Mouse (Mus musculus): ENCODE measurements around the gene Pigx. TPM values are rescaled to one million over a fixed set of nuclear protein-coding genes. Genes with fewer than 3 reads are reported as not detected.

Gene Pigx
- total and polyA plus RNA-seq, 3 experiments: 12.4 to 21.2 (median 21.0) TPM

- H3K4me3 ChIP-seq: no peak overlapping the region
- no peaks in the 10 kb centered on the region for H3K79me2 ChIP-seq (replicated peaks; ENCODE audit: control insufficient read depth, insufficient read depth, low read length)
- peaks cover 4% of the 10 kb centered on the region for H3K4me1 ChIP-seq (ENCODE audit: control insufficient read depth, insufficient read depth, low read length)
- H3K27ac ChIP-seq: peak overlapping the region; percentile 36
- no peaks in the 10 kb centered on the region for H3K36me3 ChIP-seq (ENCODE audit: control insufficient read depth, insufficient read depth, low read length)
- intact Hi-C loops (cut with DNase I): no loop called here
- TF ChIP-seq CTCF (IDR thresholded peaks at IDR 0.05): no peak
- no peak for TF ChIP-seq POLR2A (IDR thresholded peaks at IDR 0.05; ENCODE audit: insufficient read depth, low read depth, low read length)
- TF ChIP-seq EP300 (IDR thresholded peaks at IDR 0.05; ENCODE audit: insufficient read depth, low read depth, low read length): no peak
- no peak overlapping the region for H3K9ac ChIP-seq (ENCODE audit: low read depth, low read length)
- H3K27me3 ChIP-seq (ENCODE audit: control insufficient read depth, insufficient read depth, low read length): no peaks in the 10 kb centered on the region
- peak in 1 of 2 experiments; percentile 39 for DNase-seq
- 32% methylated on average over 17 of the region's 17 CpGs for WGBS
These were observed 25.1 kb upstream of the Pigx start for GRCm38 (mm10) chr16:32124444-32125335.

GRCm38 (mm10) chr16:32124020-32124419 lies 24.5 kb upstream of the Pigx start:
- DNase-seq: no peak
- Histone ChIP-seq H3K9ac (ENCODE audit: low read depth, low read length) (no peak overlapping the region), H3K4me1 (ENCODE audit: control insufficient read depth, insufficient read depth, low read length) (peaks cover 4% of the 10 kb centered on the region), H3K27ac (no peak overlapping the region), H3K27me3 (ENCODE audit: control insufficient read depth, insufficient read depth, low read length) (no peaks in the 10 kb centered on the region), H3K79me2 (replicated peaks; ENCODE audit: control insufficient read depth, insufficient read depth, low read length) (no peaks in the 10 kb centered on the region), H3K4me3 (no peak overlapping the region), H3K36me3 (ENCODE audit: control insufficient read depth, insufficient read depth, low read length) (no peaks in the 10 kb centered on the region)
- intact Hi-C loops (cut with DNase I): no loop called here
- 78% methylated on average over 7 of the region's 7 CpGs for WGBS
- TF ChIP-seq EP300 (IDR thresholded peaks at IDR 0.05; ENCODE audit: insufficient read depth, low read depth, low read length): no peak

- Histone ChIP-seq H3K4me3 (no peak overlapping the region), H3K9ac (ENCODE audit: low read depth, low read length) (no peak overlapping the region), H3K79me2 (replicated peaks; ENCODE audit: control insufficient read depth, insufficient read depth, low read length) (no peaks in the 10 kb centered on the region), H3K36me3 (ENCODE audit: control insufficient read depth, insufficient read depth, low read length) (no peaks in the 10 kb centered on the region), H3K27me3 (ENCODE audit: control insufficient read depth, insufficient read depth, low read length) (no peaks in the 10 kb centered on the region), H3K4me1 (ENCODE audit: control insufficient read depth, insufficient read depth, low read length) (peaks cover 1% of the 10 kb centered on the region; the same call in 1 of the 2 replicates), H3K27ac (no peak overlapping the region)
- DNase-seq: no peak
- WGBS: 81% methylated on average over 3 of the region's 3 CpGs
- 0 out of 2 replicates have a peak, but pooled peaks have one; percentile 9 for TF ChIP-seq CTCF (IDR thresholded peaks at IDR 0.05)
- TF ChIP-seq POLR2A (IDR thresholded peaks at IDR 0.05; ENCODE audit: insufficient read depth, low read depth, low read length): no peak
- TF ChIP-seq EP300 (IDR thresholded peaks at IDR 0.05; ENCODE audit: insufficient read depth, low read depth, low read length): no peak
- intact Hi-C loops (cut with DNase I): no loop called here
These were observed 20.9 kb upstream of the Pigx start for GRCm38 (mm10) chr16:32120454-32120853.

GRCm38 (mm10) chr16:32116186-32116585 lies 16.6 kb upstream of the Pigx start:
- TF ChIP-seq CTCF (IDR thresholded peaks at IDR 0.05): no peak
- TF ChIP-seq EP300 (IDR thresholded peaks at IDR 0.05; ENCODE audit: insufficient read depth, low read depth, low read length): no peak
- no peak for TF ChIP-seq POLR2A (IDR thresholded peaks at IDR 0.05; ENCODE audit: insufficient read depth, low read depth, low read length)
- Histone ChIP-seq H3K27me3 (ENCODE audit: control insufficient read depth, insufficient read depth, low read length) (no peaks in the 10 kb centered on the region), H3K36me3 (ENCODE audit: control insufficient read depth, insufficient read depth, low read length) (no peaks in the 10 kb centered on the region), H3K79me2 (replicated peaks; ENCODE audit: control insufficient read depth, insufficient read depth, low read length) (no peaks in the 10 kb centered on the region), H3K4me1 (ENCODE audit: control insufficient read depth, insufficient read depth, low read length) (peaks cover 7% of the 10 kb centered on the region), H3K4me3 (no peak overlapping the region), H3K27ac (no peak overlapping the region), H3K9ac (ENCODE audit: low read depth, low read length) (no peak overlapping the region)
- no peak for DNase-seq
- WGBS: 36% methylated on average over 5 of the region's 5 CpGs
- intact Hi-C loops (cut with DNase I): loop anchor here (2.0 to 5.0 kb wide), 2 partner anchors 49 to 86 kb away; partner anchors contain the start of gene Nrros

- H3K4me1 ChIP-seq (ENCODE audit: control insufficient read depth, insufficient read depth, low read length): peaks cover 7% of the 10 kb centered on the region
- TF ChIP-seq EP300 (IDR thresholded peaks at IDR 0.05; ENCODE audit: insufficient read depth, low read depth, low read length) (no peak), CTCF (IDR thresholded peaks at IDR 0.05) (no peak), POLR2A (IDR thresholded peaks at IDR 0.05; ENCODE audit: insufficient read depth, low read depth, low read length) (no peak)
- intact Hi-C loops (cut with DNase I): loop anchor here (1.0 to 5.0 kb wide), 3 partner anchors 49 to 384 kb away; partner anchors contain the start of gene Nrros
- H3K27ac ChIP-seq: no peak overlapping the region
- WGBS: 30% methylated on average over 6 of the region's 6 CpGs
- H3K36me3 ChIP-seq (ENCODE audit: control insufficient read depth, insufficient read depth, low read length): no peaks in the 10 kb centered on the region
- no peak for DNase-seq
- no peak overlapping the region for H3K9ac ChIP-seq (ENCODE audit: low read depth, low read length)
- no peak overlapping the region for H3K4me3 ChIP-seq
- no peaks in the 10 kb centered on the region for H3K27me3 ChIP-seq (ENCODE audit: control insufficient read depth, insufficient read depth, low read length)
- H3K79me2 ChIP-seq (replicated peaks; ENCODE audit: control insufficient read depth, insufficient read depth, low read length): no peaks in the 10 kb centered on the region
These were observed 16.2 kb upstream of the Pigx start for GRCm38 (mm10) chr16:32115781-32116180.
